Mouse (Mus musculus) olfactory bulb, adult 2 months (tissue): ENCODE measurements around the gene Acer2. TPM values are rescaled to one million over a fixed set of nuclear protein-coding genes. Genes with fewer than 3 reads are reported as not detected.
A peak's percentile ranks its signal among the peaks of the same experiment; 100 is the strongest.
"Not testable (repeated sequence)": the region's sequence is repeated elsewhere in the genome, so short reads cannot be mapped to it uniquely, and the experiment has no call there.

ENCODE experiments used
- H3K27ac ChIP-seq: fragments of 200-500 bp; 2 replicates; pipeline ENCODE4 v1.5.1; 2012; ENCODE audit warnings: low read depth, low read length; ENCODE audit not compliant: insufficient read depth
- H3K4me1 ChIP-seq: fragments of 200-500 bp; 2 replicates; pipeline ENCODE4 v1.6.1; 2012; ENCODE audit warnings: low read length; ENCODE audit not compliant: control insufficient read depth, insufficient read depth
- H3K4me3 ChIP-seq: fragments of 200-500 bp; 2 replicates; pipeline ENCODE4 v1.5.1; 2012; ENCODE audit warnings: mild to moderate bottlenecking, low read depth, low read length, moderate library complexity; ENCODE audit not compliant: insufficient read depth
- CTCF ChIP-seq: fragments of 200-500 bp; IDR thresholded peaks from 2 replicates; pipeline ENCODE4 v1.5.1; 2012; ENCODE audit warnings: low read depth, mild to moderate bottlenecking, low read length, moderate library complexity; ENCODE audit not compliant: insufficient read depth
- POLR2A ChIP-seq: fragments of 200-500 bp; IDR thresholded peaks from 2 replicates; pipeline ENCODE4 v1.6.1; 2012; ENCODE audit warnings: mild to moderate bottlenecking, low read depth, low read length, moderate library complexity; ENCODE audit not compliant: insufficient read depth
- WGBS: fragments of 180-500 bp; shearing (Covaris S2); methylation state at CpG from one replicate; pipeline ENCODE4 v1.1.7; 2018; 5-methylcytosine and 5-hydroxymethylcytosine counted together
- polyA plus RNA-seq: library from polyadenylated mRNA; stranded (reverse); fragments of >200 nt; gene quantifications from 2 replicates; pipeline ENCODE4 v1.2.4, GENCODE M21; 2012; ENCODE audit warnings: low replicate concordance; ENCODE audit not compliant: missing spikeins, insufficient read depth, insufficient read length

Gene Acer2
- not detected in 2 replicates for polyA plus RNA-seq

DNA sequence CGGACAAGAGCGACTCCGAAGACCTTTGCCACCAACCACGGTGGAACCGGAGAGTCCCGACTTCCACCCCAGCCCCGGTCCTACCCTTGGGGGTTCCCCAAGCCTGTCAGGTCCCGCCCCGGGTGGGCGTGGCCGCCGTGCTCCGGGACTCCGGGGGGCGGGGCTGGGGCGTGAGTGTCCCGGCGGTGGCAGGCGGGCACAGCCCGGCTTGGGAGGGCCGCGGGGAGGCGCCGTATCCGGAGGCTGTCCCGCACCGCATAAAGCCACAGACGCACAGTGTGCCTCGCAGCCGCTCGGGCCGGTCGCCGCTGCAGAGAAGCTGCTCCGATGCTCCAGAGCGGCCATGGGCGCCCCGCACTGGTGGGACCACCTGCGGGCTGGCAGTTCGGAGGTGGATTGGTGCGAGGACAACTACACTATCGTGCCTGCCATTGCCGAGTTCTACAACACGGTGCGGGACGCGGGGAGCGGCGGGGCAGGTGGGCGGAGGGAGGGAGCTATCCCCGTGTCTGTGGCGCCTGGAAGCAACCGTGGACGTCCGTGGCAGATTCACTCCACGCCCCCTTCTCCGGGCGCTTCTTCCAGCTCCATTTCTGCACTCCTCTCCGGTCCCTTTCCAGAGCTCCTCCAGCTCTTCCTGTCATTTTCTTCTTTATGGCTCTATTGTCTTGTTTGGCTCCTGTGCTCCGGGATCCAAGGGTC lies at the start of gene Acer2:
Acer2 (plus strand) TSS at position 251 of the 702 bp plus-strand sequence.
- H3K27ac ChIP-seq: no peak within 1 kb of the TSS
- peaks cover 4% of the 10 kb centered on the region for H3K4me1 ChIP-seq
- WGBS: under 1% methylated on average over 60 of the region's 60 CpGs

GRCm38 (mm10) chr4:86825143-86825542 lies 49.1 kb upstream of the Acer2 start:
- WGBS: 87% methylated on average over 7 of the region's 7 CpGs
- no peak for TF ChIP-seq POLR2A
- TF ChIP-seq CTCF: no peak
- H3K4me1 ChIP-seq: no peaks in the 10 kb centered on the region

More for the DNA sequence above, at the start of gene Acer2:
- TF ChIP-seq POLR2A (no peak), CTCF (no peak)
- H3K4me3 ChIP-seq: peak within 1 kb of the TSS; percentile 55

DNA sequence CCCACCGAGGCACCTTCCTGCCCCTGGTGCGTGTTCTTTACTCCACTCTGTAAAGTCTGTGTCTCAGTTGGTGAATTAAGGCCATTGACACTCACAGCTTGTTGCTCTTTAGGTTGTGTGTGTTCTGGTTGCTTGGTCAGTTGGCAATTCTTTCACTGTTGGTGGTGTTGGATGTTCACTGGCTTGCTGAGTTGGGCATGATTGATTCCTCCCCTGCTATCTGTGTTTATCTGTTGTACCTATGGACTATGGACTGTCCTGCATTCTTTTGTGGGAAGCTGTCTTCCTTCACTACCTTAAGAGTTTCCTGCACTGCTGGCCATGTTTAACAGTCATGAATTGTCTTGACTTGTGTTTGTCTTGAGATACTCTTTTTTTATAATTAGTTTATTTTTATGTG lies 42.3 kb upstream of the Acer2 start:
- H3K27ac ChIP-seq: no peak overlapping the region
- no peak overlapping the region for H3K4me3 ChIP-seq
- WGBS: 96% methylated on average over 2 of the region's 2 CpGs
- H3K4me1 ChIP-seq: no peaks in the 10 kb centered on the region
- no peak for TF ChIP-seq CTCF
- no peak for TF ChIP-seq POLR2A

More at GRCm38 (mm10) chr4:86825143-86825542, 49.1 kb upstream of the Acer2 start:
- Histone ChIP-seq H3K4me3 (no peak overlapping the region), H3K27ac (no peak overlapping the region)

DNA sequence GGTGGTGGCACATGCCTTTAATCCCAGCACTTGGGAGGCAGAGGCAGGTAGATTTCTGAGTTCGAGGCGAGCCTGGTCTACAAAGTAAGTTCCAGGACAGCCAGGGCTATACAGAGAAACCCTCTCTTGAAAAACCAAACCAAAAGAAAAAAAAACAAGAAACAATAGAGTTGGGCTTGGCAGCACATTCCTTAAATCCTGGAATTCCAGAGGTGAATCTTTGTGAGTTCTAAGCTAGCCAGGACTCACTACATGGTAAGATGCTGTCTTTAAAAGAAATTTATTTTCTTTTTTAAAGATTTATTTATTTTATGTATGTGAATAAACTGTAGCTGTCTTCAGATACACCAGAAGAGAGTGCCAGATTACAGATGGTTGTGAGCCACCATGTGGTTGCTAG lies 33.1 kb upstream of the Acer2 start:
- H3K4me1 ChIP-seq, H3K27ac ChIP-seq, H3K4me3 ChIP-seq: not testable (repeated sequence)
- WGBS: 97% methylated on average over 2 of the region's 2 CpGs

DNA sequence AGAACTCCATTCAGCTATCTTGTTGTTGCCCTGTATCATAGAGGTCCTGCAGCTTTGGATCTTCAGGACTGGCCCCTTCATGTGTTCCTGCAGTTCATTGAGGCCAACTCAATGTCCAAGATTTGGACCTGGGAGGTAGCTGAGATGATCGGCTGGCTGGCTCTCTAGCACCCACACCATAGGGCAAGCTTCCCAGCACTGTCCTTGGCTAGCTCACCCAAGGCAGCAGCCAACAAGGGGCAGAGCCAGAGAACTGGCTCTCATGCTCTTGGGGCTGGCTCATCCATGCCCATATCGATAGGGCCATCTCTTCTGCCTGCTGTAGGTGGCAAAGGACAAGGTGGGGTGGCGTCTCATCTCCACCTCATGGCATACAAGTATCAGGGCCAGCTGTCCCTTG lies 28.8 kb upstream of the Acer2 start:
- 85% methylated on average over 3 of the region's 3 CpGs for WGBS
- Histone ChIP-seq H3K4me1 (no peaks in the 10 kb centered on the region), H3K27ac (no peak overlapping the region), H3K4me3 (no peak overlapping the region)
- TF ChIP-seq POLR2A: no peak
- TF ChIP-seq CTCF: no peak

DNA sequence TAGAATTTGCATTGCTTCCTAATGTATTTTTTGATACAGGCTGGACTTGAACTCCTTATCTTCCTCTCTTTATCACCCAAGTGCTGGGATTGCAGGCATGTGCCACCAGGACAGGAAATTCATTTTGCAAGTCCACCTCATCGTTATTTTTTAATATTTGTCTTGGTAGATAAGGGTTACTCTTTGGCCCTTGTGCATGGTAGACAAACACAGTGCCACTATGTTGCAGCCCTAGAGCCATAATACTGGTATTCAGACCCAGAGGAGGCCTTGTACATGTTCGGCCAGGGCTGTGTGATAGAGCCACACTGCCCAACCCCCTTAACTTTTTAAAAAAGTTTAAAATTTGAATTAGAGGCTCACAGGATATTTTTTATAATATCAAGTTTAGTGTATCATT lies 26.9 kb upstream of the Acer2 start:
- WGBS: 89% methylated on average over 2 of the region's 2 CpGs
- H3K4me3 ChIP-seq: no peak overlapping the region
- no peak for TF ChIP-seq POLR2A
- no peak for TF ChIP-seq CTCF
- no peaks in the 10 kb centered on the region for H3K4me1 ChIP-seq
- H3K27ac ChIP-seq: no peak overlapping the region

GRCm38 (mm10) chr4:86851331-86851730 lies 22.9 kb upstream of the Acer2 start:
- no peaks in the 10 kb centered on the region for H3K4me1 ChIP-seq
- H3K4me3 ChIP-seq: no peak overlapping the region
- no peak overlapping the region for H3K27ac ChIP-seq
- TF ChIP-seq CTCF: no peak
- no peak for TF ChIP-seq POLR2A
- WGBS: 91% methylated on average over 2 of the region's 2 CpGs

DNA sequence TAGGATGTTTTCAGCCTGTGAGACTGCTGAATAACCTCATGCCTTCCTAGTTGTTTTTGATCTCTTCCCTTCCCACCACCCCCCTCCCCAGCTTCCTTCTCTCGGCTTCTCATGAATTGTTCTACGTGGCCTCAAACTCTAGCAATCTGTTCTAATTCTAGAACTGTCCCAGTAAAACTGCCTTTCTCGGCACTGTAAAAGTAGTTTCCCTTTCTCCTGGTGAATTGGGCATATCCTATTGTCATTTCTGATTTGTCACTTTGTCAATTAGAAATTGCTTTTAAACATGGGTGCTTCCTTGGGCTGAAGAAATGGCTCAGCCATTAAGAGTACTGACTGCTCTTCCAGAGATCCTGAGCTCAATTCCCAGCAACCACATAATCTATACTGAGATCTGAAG lies 22.2 kb upstream of the Acer2 start:
- Histone ChIP-seq H3K4me1 (no peaks in the 10 kb centered on the region), H3K4me3 (no peak overlapping the region), H3K27ac (no peak overlapping the region)
- WGBS: 54% methylated on average over 3 of the region's 3 CpGs
- no peak for TF ChIP-seq POLR2A
- TF ChIP-seq CTCF: no peak

DNA sequence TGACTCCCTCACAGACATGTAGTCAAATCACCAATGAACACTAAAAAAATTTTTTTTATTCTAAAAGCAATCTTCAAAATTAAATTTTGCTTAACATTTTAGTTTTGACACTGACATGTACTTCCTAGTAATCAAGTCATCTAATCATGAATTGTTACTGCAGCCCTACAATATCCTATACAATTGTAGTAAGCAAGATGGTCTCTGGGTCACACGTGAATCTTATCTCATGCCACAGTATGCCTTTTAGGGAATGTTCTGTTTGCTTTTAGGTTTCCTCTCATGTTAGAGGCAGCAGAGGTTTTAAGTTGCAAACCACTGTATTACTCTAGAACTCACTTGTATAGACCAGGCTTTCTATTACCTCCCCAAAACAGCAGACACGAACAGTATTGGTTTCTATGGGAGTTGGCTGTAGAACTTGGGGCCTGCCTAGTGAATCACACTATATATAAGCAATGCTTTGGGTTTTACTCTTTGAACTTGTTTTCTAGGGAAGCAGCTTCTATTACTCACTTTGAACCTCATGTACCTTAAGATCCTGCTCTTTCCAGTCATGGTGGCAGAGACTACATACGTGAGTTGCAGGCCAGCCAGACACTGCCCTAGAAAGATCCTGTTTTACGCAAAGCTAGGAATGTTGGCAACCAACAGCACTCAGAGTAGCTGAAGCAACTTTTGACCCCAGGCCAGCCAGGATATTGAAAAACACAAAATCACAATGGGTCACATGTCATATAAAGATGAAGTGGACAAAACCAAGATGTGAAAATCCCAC lies 21.2 kb upstream of the Acer2 start:
- whole genome bisulfite sequencing: 86% methylated on average over 4 of the region's 4 CpGs
- Histone ChIP-seq H3K4me3 (no peak overlapping the region), H3K4me1 (peaks cover under 1% of the 10 kb centered on the region; the same call in 1 of the 2 replicates), H3K27ac (no peak overlapping the region)
- TF ChIP-seq POLR2A (no peak), CTCF (no peak)
